Mouse (Mus musculus) left cerebral cortex, postnatal 14 days (tissue): ENCODE data around the gene Cd34. TPM values are rescaled to one million over a fixed set of nuclear protein-coding genes. Genes with fewer than 3 reads are reported as not detected.

Source experiments
- DNase-seq, 2 experiments: peaks; one replicate each; pipeline ENCODE4 v3.0.0; 2021 to 2022; ENCODE audit warnings: low spot score in 2 of 2, mixed read lengths in 1 of 2
- intact Hi-C: fragments of 180-260 bp; cut with DNase I; formaldehyde crosslinking; loops from one replicate; pipeline ENCODE4 v1.15.1; 2025
- long read RNA-seq, 2 experiments: library from polyadenylated mRNA; stranded (forward); transcript quantifications; one replicate each; pipeline ENCODE4 v2.0.0; 2021
- total RNA-seq, 2 experiments: library from RNA; stranded (reverse); gene quantifications; 2 replicates each; pipeline ENCODE4 v1.2.3; 2021

The Cd34 gene
- total RNA-seq, result 10 to 100 TPM; 49.2 to 55.2 TPM
- long read RNA-seq, experiment 1, transcript Cd34-202 (8 exons, 2,554 nt), result major isoform, 59 of 106 reads
- long read RNA-seq, experiment 1, transcript Cd34-201 (8 exons, 2,454 nt), result minor isoform, 32 of 106 reads
- long read RNA-seq, experiment 1, partial matches to known transcripts, result 9 of 106 reads
- long read RNA-seq, experiment 1, other reads (novel, unspliced or antisense), result 6 of 106 reads
- long read RNA-seq, experiment 2, transcript Cd34-201 (8 exons, 2,454 nt), result major isoform, 28 of 65 reads
- long read RNA-seq, experiment 2, transcript Cd34-202 (8 exons, 2,554 nt), result minor isoform, 24 of 65 reads
- long read RNA-seq, experiment 2, partial matches to known transcripts, result 10 of 65 reads
- long read RNA-seq, experiment 2, other reads (novel, unspliced or antisense), result 2 of 65 reads

DNA sequence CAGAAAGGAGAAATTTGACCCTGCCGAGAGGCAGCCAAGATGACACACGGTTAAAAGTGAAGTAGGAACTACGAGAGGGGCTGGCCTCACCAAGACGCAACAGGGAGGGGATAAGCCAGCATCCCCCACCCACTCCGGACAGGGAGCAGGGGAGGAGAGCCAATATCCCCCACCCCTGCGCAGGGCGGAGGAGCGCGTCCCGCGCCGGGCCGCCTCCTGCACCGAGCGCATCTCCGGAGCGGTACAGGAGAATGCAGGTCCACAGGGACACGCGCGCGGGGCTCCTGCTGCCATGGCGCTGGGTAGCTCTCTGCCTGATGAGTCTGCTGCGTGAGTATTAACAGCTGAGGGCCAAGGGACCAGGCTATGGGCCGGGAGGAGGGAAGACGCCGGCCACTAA is at the start of gene Cd34:
Cd34 (plus strand) TSS at position 105 of the 400 bp plus-strand sequence.
- peak in 1 of 2 experiments; percentile 34 for DNase-seq
- intact Hi-C loops, result no loop called here

DNA sequence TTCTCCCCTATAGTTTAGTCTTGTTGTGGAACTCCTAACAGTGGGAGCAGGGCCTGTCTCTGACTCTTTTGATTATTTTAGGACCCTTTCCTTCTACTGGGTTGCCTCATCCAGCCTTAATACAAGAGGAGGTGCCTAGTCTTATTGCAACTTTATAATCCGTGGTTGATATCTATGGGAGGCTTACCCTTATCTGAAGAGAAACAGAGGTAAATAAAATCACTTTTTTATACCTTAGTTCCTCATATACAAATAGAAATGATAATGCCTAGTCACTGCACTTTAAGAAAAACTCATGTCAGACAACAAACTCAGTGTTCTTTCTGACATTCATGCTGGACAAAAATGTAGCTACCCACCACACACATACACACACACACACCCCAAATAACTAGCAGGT is 44.1 kb upstream of the Cd34 start:
- DNase-seq, result no peak
- intact Hi-C loops, result no loop called here

DNA sequence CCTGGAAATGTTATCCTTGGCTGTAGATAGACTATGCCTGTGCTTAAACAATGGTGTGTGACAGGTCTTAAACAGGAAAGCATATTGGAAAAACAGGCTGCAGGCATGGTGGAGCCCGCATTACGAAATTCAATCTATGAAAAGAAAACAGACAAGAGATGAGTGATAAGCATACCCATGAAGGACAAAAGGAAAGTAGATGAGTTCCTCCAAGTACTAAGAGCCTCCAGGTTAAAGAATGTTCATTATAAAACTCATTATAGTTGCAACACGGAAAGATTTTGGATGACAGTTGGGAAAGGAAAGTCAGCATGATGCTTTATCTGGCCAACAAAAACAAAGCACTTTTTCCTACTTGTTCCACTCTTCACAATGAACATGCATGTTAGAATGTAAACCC is 43.3 kb upstream of the Cd34 start:
- intact Hi-C loops, result no loop called here
- no peak for DNase-seq

DNA sequence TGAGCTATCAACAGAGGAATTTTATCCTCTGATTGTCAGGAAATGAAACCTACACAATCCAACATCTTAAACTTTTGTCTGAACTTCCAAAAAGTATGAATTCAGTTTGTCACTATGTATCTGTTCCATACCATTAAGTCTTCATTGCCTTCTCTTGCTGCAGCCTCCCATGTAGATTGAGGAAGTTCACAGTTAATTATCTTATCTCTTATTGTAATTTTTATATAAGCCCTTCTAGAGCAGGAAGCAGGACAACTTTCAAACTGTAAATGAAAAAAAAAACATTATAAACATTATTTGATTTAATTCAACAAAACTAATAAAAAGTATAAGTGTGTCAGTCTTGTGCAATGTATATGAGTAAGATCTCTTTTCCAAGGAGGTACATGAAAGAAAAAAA is 37.5 kb upstream of the Cd34 start:
- no peak for DNase-seq
- intact Hi-C loops, result no loop called here

DNA sequence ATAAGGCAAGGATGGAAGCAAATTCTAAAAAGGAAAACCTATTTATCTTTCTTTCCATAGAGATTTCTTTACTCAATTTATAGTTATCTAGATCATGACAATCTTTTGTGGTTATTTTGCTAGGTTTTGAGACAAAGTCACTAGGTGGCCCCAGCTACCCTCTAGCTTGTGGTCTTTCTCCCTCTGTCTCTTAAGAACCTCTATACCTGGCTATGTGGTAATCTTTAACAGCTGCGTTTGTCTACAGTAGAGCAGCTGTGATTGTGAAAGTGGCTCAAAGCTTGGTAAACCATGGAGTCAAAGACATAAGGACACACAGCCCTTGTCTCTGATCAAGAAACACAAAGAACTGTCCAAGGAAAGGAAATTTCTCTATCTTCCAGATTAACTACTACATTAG is 36.8 kb upstream of the Cd34 start:
- intact Hi-C loops, result no loop called here
- no peak for DNase-seq

DNA sequence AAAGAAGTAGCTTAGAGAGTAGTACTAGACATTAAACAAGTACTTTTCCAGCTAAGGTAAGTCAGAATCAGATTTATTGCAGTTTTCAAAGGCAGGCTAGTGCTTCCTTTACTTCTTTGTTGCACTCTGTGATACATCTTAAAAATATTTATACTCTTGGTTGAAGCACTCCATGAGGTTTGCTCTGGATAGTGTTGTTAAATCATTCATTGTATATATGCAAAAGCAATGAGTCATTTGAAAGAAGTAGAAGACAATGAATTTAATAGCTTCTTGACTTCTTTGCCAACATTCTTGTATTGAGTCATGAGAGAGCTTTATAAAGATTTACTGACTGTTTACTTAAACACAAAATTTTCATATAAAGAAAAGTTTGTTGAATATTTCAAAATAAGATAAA is 29.7 kb upstream of the Cd34 start:
- intact Hi-C loops, result no loop called here
- no peak for DNase-seq

DNA sequence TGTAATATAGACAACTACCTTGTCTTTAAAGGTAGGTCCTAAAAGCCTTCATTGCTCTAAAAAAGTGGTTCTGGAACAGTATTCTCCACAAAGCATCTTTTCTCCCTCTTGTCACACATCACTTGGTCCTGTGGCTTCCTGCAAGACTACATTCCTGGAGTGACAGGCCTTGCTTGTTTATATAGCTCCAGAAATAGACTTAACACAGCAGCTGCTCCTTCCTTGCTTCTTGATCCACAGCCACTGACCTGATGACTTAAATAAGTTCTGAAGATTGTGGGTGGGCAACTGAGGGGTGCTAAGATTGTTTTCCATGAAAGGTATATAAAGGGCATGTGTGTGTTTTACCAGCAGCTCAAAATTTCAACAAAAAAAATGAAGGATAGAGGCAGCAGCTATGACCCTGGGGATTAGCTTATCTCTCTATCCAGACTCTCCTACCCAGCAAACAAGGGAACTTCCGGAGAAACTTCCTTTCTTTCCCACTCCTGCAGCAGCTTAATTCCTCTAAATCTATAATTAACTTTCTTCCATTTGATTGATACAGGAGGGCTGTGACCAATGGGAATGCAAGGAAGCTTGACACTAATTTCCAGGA is 12.8 kb upstream of the Cd34 start:
- intact Hi-C loops, result no loop called here
- DNase-seq, result no peak

DNA sequence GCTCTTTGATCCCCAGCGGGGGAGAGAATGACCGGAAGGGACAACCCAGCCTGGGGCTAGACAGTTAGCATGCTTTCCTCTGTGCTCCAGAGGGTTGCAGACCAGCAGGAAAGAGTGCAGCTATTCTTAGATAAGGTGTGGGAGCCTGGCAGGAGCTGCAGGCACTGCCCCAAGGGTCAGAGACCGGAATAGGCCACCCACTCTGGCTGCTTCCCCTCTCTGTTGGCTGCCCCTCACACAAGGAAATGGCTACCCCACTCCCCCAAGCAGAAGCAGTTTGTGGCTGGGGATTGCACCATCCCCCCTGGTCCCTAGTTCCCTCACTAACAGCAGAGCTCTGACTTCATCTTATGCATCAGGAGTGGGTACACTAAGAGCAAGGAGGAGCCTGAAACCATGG is 10.7 kb upstream of the Cd34 start:
- intact Hi-C loops, result no loop called here
- no peak for DNase-seq

DNA sequence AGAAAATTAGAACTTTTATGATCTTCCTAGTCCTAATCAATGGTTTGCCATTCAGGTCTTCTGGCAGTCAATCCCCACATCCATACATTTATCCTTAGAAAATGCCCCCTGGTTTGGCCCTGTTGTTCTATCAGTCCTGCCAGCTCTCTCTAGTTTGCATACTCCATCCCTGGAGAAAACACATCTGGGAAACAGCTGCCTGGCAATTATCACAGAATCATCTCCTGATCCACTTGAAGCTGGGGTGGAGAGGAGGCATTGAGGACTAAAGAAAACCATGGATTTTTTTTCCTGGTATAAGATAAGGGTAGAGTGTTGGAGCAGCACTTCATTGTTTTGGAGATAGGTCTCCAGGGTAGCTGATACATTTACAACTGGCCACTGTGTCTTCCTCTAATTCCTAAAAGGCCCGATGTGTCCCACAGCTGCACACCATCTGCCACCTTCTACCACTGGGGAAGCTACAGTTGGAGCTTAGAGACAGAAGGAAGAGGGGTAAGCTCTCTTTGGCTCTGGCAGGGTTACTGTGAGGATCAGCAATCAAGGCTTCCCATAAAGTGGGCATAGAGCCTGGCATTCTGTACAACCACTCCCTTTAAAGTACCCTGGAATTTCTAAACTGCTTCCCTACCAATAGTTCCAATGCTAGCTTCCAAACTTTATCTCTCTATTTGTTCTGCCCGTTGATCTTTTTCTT is 9.2 kb upstream of the Cd34 start:
- intact Hi-C loops, result no loop called here
- DNase-seq, result no peak

DNA sequence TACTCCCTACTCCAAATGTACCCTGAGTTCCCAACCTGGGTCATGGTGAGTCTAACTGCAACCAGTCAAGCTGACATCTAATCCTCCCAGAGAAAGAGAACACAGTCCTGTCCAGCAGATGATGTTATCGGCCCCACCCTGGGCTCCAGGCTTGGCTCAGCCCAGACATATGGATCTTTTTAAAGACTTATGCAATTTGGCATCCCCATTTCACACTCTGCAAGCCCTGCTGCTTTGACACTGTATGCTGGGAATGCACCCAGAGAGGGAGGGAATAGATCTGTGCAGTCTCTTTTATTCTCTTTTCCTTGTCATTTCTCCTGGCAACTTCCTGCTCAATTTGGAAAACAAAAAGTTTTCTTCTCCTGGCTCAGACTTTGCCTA is 8.7 kb upstream of the Cd34 start:
- peak in 1 of 2 experiments; percentile 23 for DNase-seq
- intact Hi-C loops, result no loop called here

DNA sequence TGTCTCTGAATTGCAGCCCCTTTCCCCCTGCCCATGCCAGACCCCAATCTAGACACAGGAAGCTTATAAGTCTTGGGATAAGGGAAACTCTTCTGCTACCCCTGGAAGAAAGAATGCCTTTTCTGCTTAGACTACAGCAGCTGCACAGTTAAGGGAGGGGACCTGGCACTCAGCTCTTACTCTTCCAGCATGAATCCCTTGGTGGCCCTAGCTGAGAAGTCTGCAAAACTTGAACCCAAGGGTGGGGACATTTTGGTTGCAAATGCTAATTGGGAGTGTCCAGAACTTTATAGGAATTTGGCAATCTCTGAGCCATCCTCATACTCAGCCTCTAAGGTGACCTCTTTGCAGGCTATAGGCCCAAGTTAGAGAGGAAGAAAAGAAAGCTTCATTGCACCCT is 7.9 kb upstream of the Cd34 start:
- DNase-seq, result no peak
- intact Hi-C loops, result no loop called here

DNA sequence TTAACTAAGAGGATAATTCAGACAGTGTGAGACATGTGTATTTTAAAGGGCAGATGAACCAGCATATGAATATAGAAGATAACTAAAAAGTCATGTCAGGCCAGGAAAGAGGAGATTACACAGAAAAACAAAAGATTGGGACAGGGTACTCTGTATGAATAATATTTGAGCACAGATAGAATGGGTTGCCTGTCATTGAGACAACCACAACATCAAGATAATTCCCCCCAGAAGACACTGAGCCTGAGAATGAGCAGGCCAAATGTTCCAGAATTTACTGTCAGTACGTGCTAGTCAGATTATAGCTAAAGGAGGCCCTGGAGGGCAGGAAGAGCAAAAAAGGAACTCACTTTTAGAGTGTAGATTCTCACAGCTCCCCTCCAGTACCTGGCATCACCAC is 3.3 kb upstream of the Cd34 start:
- intact Hi-C loops, result no loop called here
- no peak for DNase-seq

DNA sequence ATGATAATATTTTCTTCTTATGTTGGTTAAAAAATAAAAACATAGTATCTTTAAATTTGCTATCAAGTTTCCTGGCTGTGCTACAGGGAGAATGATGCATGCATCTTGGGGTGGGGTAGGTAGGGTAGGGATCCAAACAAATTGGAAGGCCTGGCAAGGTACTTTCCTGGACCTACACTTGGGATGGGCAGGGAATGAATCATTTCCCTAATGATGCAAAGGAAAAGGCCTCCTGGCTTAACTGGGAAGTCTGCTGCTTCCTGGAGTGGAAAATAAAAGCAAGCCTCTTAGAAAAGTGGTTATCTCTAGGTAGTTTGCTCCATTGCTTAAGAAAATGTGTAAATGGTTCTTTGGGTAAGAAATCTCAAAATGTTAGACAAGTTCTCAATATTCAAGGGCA is 2.9 kb downstream of the Cd34 start:
- DNase-seq, result no peak

DNA sequence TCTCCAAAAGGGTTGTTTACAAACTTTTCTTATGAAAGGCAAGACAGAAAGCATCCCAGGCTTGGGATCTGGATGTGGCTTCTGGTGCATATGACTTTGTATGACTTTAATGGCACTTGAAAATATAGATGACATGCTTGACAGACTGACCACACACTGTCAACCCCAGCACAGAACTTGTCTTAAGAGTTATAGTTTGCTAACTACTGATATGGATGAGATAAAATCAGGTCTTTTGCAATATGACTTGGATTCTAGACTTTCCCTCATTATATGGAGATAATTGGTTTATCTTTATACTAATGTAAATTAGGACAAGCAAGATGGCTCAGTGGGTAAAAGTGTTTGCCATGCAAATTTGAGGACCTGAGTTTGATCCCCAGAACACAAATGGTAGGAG is 4.3 kb downstream of the Cd34 start:
- intact Hi-C loops, result no loop called here

More for the DNA sequence above, 2.9 kb downstream of the Cd34 start:
- intact Hi-C loops, result no loop called here

DNA sequence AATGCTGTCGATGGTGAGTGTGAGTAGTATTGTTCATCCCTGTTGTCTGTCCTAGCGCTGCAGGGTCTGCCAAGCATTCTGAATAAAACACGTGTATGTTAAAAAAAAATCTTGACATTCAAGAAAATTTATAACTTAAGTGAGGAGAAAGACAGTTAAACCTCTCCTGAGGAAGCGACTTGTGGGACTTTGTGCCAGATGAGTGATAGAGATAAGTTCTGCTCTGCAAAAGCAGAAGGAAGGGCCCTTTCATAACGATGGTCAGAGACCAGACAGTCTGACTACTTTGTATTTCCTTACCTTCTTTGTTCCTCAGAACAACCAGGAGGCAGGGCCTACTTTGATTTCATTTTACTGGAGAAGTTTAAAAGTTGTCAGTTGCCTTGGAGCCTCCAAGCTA is 4.9 kb downstream of the Cd34 start:
- no peak for DNase-seq
- intact Hi-C loops, result no loop called here

More for the DNA sequence above, 4.3 kb downstream of the Cd34 start:
- no peak for DNase-seq

DNA sequence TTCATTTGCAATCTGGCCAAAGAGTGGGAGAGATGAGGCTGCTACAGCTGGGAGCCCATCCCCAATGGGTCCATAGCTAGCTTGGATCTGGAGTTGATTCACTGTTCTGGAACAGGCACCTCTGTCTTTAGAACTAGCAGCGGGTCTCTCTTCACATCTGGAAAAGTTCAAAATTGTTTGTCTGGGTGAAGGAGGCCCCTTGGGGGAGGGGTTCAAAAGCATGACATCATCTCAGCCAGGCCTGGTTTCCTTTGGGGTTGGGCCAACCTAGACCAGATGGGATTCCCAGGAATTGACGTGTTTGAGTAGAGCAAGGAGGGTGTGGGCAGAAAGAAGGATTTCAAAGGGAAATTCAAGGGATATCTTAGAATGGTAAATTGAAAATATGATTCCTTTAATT is 6.8 kb downstream of the Cd34 start:
- intact Hi-C loops, result no loop called here
- DNase-seq, result no peak

DNA sequence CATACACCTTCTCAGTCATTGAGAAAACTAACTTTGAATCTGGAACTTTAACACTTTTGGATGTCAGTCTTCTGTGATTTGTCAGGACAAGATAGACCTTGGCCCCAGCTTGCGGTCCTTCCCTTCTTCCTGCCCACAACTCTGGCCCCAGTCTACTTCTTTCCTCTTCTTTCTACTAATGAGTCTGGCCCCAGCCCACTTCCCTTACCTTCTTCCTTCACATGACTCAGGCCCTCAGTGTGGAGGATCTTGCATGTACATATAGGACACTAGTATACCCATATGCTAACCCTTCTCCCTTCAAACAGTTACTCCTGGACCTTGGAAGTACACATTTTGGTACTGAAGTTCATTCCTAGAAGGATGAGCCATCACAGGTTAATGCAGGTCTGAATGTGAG is 7.8 kb downstream of the Cd34 start:
- DNase-seq, result no peak
- intact Hi-C loops, result no loop called here

DNA sequence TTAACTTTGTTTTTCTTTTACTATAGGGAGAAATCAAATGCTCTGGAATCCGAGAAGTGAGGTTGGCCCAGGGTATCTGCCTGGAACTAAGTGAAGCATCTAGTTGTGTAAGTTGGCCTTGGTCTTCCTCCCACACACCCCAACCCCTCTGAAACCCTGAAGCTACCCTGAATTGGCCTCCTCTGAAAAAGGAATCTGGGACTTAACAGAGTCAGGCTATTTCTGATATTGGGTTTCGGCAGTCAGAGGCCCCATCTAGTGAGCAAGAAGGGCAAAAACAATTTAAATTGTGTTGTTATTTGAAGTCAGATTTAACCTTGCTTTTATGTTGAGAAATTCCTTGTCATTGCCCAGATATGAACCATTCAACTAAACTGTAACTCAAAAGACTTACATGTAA is 12.3 kb downstream of the Cd34 start:
- intact Hi-C loops, result loop anchor here (10.0 kb wide), 1 partner anchor 1566 kb away; no protein-coding TSS in a partner anchor
- no peak for DNase-seq

DNA sequence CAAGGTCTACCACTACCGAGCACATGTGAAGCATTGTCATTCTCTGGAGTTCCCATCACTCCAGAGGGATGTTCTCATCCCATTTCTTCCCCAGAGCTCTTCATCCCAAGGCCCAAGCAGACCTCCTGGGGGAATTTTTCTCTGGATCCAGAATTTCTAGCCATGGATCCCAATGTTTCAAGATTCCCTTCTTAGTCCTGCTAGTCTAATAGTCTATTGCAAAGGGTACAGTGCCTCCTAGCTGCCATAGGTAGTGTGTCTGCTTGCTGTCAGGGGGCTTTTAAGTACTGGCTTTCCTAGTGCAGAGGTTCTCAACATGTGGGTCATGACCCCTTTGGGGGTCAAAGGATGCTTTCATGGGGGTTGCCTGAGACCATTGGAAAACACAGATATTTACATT is 14.3 kb downstream of the Cd34 start:
- intact Hi-C loops, result loop anchor here (10.0 kb wide), 1 partner anchor 1568 kb away; no protein-coding TSS in a partner anchor
- no peak for DNase-seq

DNA sequence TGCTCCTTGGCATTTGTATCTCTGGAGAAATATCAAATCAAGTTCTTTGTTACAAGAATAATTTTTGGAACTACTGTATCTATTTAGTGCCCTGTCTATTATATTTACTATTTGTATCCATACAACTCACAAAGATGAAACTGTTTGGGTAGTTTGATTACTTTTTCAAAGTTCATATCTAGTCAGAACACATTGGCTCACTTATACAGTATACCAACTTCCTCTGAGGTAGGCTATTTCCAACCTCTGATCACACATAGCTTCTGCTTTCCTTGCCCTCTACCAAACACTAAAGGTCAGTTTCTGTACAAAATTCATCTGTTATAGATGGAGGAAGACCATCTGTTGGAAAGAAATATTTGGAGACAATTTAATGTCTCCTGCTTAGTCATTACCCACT is 16.1 kb downstream of the Cd34 start:
- intact Hi-C loops, result loop anchor here (10.0 kb wide), 1 partner anchor 1570 kb away; no protein-coding TSS in a partner anchor

DNA sequence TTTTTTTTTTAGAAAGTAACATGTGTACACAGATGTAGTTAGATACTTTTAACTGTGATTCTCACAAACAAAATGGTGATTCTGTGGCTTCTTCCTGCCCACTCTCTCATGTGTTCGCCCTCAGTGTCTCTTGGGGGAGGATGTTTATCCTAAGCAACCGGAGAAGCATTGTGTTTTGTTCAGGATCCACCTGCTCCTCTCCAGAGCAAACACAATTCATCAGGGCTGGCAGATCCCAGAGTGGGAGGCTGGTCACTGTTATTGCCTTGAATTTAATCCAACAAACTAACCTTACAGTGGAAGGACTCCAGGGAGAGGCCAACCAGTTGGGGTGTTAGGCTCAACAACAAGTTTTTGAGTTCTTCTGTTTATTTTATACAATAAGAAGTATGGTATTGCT is 17.1 kb downstream of the Cd34 start:
- DNase-seq, result no peak
- intact Hi-C loops, result loop anchor here (10.0 kb wide), 1 partner anchor 1571 kb away; no protein-coding TSS in a partner anchor

More for the DNA sequence above, 16.1 kb downstream of the Cd34 start:
- no peak for DNase-seq
